Mouse (Mus musculus): ENCODE results near the gene Odf3l1.

The Odf3l1 gene

GRCm38 (mm10) chr9:56881539-56882082, 17.1 kb upstream of the Odf3l1 start:
- DNase-seq (ENCODE audit: low read depth), result no peak

- no peak for DNase-seq (ENCODE audit: low read depth)
These were observed 16.3 kb upstream of the Odf3l1 start for GRCm38 (mm10) chr9:56880790-56881189.

- no peak for DNase-seq (ENCODE audit: low read depth)
These were observed 12.8 kb upstream of the Odf3l1 start for GRCm38 (mm10) chr9:56877284-56877683.

- DNase-seq (ENCODE audit: low read depth), result no peak
These were observed 12.3 kb upstream of the Odf3l1 start for GRCm38 (mm10) chr9:56876784-56877183.

GRCm38 (mm10) chr9:56873097-56873496, 8.6 kb upstream of the Odf3l1 start:
- DNase-seq (ENCODE audit: low read depth), result no peak

- no peak for DNase-seq (ENCODE audit: low read depth)
These were observed 7.8 kb upstream of the Odf3l1 start for GRCm38 (mm10) chr9:56872105-56872903.

GRCm38 (mm10) chr9:56871191-56871590, 6.7 kb upstream of the Odf3l1 start:
- no peak for DNase-seq (ENCODE audit: low read depth)

- DNase-seq (ENCODE audit: low read depth), result no peak
These were observed 6.3 kb upstream of the Odf3l1 start for GRCm38 (mm10) chr9:56870778-56871177.

- DNase-seq (ENCODE audit: low read depth), result no peak
These were observed 5.1 kb upstream of the Odf3l1 start for GRCm38 (mm10) chr9:56869552-56869951.

- no peak for DNase-seq (ENCODE audit: low read depth)
These were observed 3.8 kb upstream of the Odf3l1 start for GRCm38 (mm10) chr9:56868292-56868691.

GRCm38 (mm10) chr9:56866430-56866829, 2.0 kb upstream of the Odf3l1 start:
- DNase-seq (ENCODE audit: low read depth), result no peak

GRCm38 (mm10) chr9:56865673-56866400, 1.4 kb upstream of the Odf3l1 start:
- DNase-seq (ENCODE audit: low read depth), result no peak

- no peak for DNase-seq (ENCODE audit: low read depth)
These were observed 353 bp upstream of the Odf3l1 start, which contains the start of gene Cspg4 for GRCm38 (mm10) chr9:56864832-56865231. Cspg4 (plus strand) TSS chr9:56865033.

GRCm38 (mm10) chr9:56862863-56863262, 1.6 kb downstream of the Odf3l1 start:
- DNase-seq (ENCODE audit: low read depth), result no peak

GRCm38 (mm10) chr9:56860486-56861269, 3.8 kb downstream of the Odf3l1 start:
- no peak for DNase-seq (ENCODE audit: low read depth)

- no peak for DNase-seq (ENCODE audit: low read depth)
These were observed 4.4 kb downstream of the Odf3l1 start for GRCm38 (mm10) chr9:56860035-56860434.

- no peak for DNase-seq (ENCODE audit: low read depth)
These were observed 7.0 kb downstream of the Odf3l1 start for GRCm38 (mm10) chr9:56857463-56857862.

GRCm38 (mm10) chr9:56851778-56852177, 12.7 kb downstream of the Odf3l1 start:
- DNase-seq (ENCODE audit: low read depth), result no peak

GRCm38 (mm10) chr9:56850905-56851252, 13.6 kb downstream of the Odf3l1 start:
- DNase-seq (ENCODE audit: low read depth), result no peak

GRCm38 (mm10) chr9:56850128-56850904, 14.2 kb downstream of the Odf3l1 start:
- DNase-seq (ENCODE audit: low read depth), result no peak

GRCm38 (mm10) chr9:56847523-56847922, 17.0 kb downstream of the Odf3l1 start:
- peak; percentile 52 for DNase-seq (ENCODE audit: low read depth)

- no peak for DNase-seq (ENCODE audit: low read depth)
These were observed 19.8 kb downstream of the Odf3l1 start for GRCm38 (mm10) chr9:56844644-56845043.
